Mouse (Mus musculus): ENCODE measurements at regions not wholly inside any gene's neighbourhood (a gene's known extent, or its start where the extent isn't known, plus 50 kb on each side); places are given as distances from the start of the nearest gene placed in this dataset.

DNA sequence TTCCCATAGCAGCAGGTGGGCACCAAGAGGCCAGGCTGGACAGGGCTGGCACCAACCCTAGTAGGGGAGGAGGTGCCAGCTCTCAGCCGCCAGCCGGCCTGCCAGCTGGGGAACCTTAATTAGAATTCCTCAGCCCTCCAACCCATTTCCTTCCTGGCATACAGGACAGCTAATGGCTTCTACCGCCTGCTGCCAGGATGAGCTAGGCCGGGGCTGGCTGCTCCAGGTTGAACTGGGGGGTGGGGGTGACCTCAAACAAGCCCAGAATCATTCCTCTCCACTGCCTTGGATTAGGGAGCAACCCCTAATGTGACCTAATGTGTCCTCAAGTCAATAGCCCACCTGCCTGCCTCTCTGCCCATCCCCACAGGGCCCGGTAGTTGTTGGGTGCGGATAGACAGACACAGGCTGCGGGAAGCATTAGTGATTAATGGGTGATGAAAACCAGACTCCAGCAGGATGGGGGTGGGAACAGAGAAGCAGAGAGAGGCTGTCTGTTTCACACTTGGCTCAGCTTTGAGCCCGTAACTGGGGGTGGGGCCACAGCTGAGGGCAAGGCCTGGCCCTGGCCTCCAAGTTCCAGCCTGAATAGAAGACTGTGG lies 105.9 kb downstream of the Zfp36l2 start:
- in situ Hi-C loops (cut with MboI; ENCODE audit: unreplicated experiment in 2 of 2): no loop called here

DNA sequence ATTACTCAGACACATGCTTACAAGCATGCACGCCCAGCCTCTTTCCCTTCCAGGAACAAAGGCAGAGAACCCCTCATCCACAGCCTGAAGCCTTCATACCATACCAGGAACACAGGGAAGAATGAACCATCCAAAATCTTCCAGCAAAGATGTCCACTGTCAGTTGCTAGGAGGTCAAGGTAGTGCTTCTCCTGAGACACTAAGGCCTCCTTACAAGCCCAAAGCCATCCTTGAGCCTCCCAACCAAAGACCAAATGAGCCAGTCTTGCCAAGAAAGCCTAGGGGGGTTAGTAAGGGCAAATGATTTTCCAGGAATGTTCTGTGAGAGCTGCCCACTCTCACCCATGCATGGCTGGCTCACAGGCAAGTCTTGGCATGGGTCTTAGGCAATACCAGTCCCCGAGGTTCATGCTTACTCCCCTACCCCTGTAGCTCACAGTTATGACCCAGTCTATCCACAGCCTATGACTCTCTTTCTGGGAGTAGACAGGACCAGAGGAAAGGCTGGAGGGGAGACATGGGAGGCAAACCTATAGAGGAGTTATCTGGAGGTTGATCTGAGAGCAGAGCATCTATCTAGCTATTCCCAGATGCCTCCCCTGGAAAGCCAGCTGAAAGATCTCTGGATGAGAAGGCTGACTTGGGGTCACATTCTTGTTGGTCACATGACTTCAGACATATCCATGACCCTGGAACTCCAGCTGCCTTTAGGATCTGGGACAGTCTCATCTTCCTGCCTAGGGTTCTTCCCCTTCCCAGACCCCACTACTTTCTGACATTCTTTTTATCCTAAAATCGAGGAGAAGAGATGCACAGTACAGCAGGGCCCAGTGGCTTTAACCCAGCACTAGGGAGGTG lies 112.4 kb downstream of the Zfp36l2 start:
- in situ Hi-C loops (cut with MboI; ENCODE audit: unreplicated experiment in 2 of 2): no loop called here

DNA sequence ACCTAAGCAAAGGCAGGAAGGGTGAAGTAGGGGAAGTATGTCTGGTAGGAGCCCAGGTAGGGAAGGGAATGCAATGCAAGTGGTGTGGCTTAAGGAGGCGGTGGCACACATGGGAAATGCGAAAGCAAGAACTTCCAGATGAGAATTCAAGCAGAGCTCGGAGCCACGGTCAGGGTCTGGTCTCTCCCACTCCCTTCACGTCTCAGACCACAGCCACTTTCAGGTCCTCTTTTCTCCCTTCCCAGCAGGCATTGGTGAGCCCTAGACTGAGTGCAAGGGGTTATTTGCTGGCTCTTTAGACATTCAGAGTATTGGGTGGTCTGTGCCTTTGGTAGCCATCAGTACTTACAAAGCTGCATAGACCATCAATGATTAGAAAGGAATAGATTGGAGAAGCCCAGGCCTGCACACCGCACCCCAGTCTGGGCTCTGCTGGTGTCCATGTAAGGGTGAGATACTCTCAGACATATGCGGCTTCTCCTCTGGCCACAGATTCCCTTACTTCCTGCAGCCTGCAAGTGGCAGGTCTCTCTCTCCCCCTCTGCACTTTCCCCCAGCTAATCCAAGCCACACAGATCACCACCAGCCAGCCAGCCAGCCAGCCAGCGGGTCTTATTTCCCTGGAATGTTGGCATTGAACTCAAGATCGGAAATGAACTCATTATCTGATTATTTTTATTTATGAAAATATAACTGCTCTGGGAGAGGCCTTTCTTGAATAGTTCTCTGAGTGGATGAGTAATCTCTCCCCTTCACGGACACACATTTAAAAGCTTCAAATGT lies 113.6 kb downstream of the Zfp36l2 start:
- in situ Hi-C loops (cut with MboI; ENCODE audit: unreplicated experiment in 2 of 2): no loop called here

DNA sequence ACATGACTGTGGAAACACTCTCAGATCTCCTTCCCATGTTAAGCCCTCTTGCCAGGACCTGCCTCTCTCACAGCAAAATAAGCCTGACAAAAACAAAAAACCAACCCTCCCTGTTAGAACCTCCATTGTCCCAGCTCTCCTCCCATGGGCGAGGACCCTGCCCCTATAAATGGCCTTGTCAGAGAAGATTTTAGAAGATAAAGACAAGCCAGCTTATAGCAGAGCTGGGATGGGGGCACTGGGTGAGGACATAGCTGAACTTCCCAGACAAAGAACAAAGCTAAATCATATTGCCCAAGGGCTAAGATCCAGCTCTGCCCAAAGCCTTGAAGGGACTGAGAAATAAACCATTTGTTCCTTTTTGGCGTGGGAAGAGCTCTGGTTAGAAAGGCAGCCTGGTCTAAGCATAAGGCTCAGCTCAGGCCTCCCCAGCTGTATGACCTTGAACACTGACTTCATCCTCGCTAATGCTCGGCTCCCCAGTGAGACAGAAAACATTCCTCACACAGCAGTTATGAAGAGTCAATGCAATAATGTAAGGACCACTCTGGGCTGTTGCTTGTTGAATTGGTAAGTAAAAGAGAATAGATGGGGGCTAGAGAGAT lies 115.2 kb downstream of the Zfp36l2 start:
- in situ Hi-C loops (cut with MboI; ENCODE audit: unreplicated experiment in 2 of 2): no loop called here

DNA sequence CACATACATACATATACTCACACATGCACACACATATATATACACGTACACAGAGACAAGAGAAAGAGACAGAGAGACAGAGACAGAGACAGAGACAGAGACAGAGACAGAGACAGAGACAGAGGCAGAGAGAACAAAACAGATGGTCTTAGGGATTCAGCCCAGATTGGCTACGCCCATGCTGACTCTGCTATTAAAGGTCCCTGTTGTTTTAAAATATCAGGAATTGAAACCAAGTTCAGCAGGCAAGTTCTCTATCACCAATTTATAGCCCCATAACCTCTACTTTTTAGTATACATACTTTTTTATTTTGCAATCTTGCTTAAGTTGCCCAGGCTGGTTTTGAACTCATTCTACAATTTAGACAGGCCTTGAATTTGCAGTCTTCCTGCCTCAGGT lies 115.9 kb downstream of the Zfp36l2 start:
- in situ Hi-C loops (cut with MboI; ENCODE audit: unreplicated experiment in 2 of 2): no loop called here

DNA sequence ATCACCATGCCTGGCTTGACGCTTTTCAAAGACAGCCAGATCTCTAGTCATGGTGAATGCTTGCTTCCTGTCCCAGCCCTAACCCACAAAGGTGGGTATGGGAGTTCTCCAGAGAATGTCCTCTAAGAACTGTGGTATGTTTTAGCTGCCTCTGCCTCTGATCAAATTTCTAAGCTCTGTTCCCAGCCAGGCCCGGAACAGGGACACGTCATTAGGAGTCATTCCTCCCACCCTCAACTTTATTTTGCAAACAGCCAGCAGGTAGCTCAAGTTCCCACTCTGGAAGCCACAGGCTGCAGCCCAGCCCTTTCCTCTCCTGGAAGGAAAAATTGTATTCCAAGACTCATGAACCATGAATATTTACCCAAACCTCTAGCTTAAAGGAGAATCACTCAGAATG lies 117.2 kb downstream of the Zfp36l2 start:
- in situ Hi-C loops (cut with MboI; ENCODE audit: unreplicated experiment in 2 of 2): no loop called here

DNA sequence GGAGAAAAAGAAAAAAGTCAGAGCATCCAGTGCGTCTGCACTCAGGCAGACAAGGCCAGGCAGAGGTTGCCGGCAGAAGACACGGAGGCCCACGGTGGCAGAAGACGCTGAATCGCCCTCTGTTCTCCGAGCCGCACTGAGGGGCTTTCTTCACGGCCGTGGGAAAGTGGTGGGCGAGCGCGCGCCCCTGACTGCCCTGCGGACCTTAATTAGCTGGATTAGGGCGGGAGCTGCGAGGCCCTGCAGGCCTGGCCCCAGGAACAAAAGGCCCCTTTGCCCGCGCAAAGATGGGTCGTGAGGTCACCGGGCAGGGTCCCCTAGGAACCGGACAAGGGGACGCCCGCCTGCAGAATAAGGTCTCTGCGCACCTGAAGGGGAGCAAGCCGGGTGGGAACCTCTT lies 120.6 kb downstream of the Zfp36l2 start:
- in situ Hi-C loops (cut with MboI; ENCODE audit: unreplicated experiment in 2 of 2): no loop called here

DNA sequence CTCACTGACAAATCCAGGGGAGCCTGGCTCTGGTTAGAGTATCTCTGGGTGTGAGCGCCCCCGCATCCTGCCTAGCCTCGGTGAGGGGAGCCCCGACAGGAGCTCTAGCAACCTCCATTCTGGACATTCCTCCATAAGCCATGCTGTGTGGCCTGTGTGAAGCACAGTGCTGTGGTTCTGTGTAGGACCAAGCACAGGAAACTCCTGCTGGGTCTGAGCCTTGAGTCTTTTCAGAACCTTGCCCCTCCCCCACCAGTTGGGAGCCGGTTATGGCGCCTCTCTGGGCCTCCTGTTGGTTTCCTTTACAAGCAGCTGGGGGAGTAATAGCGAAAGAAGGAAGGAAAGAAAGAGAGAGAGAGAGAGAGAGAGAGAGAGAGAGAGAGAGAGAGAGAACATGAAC lies 124.0 kb downstream of the Zfp36l2 start:
- in situ Hi-C loops (cut with MboI; ENCODE audit: unreplicated experiment in 2 of 2): no loop called here

DNA sequence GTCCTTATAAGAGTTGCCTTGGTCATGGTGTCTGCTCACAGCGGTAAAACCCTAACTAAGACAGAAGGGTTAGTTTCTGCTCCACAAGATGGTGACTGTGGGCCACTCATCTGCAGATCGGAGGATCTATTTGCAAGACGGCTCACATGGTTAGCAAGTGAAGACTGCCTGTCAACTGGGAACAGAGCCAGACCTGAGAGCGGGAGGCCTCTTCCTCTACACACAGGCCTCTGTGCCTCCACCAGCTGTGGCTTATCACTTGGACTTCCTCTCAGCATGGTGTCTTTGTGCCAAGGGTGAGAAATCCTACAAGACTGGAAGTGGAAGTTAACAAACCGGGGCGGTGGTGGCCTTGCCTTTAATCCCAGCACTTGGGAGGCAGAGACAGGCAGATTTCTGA lies 126.1 kb downstream of the Zfp36l2 start:
- in situ Hi-C loops (cut with MboI; ENCODE audit: unreplicated experiment in 2 of 2): no loop called here

DNA sequence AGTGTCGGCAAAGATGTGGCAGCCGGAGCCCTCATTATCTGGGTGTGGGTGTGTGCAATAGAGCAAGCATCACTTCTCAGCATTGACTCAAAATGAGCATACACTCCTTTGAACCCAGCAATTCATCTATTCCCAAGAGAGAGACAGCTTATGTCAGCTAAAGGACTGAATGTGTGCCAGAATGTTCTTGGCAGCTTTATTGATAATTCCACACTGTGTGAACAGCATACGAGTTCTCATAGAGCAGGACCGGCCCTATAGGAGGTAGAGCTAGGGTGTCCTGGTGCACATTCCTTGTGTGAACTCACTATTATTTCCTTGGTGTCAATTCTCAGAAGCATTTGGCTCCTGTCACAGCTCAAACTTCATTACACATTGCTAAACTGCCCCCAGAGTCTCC lies 131.3 kb downstream of the Zfp36l2 start:
- in situ Hi-C loops (cut with MboI; ENCODE audit: unreplicated experiment in 2 of 2): no loop called here

DNA sequence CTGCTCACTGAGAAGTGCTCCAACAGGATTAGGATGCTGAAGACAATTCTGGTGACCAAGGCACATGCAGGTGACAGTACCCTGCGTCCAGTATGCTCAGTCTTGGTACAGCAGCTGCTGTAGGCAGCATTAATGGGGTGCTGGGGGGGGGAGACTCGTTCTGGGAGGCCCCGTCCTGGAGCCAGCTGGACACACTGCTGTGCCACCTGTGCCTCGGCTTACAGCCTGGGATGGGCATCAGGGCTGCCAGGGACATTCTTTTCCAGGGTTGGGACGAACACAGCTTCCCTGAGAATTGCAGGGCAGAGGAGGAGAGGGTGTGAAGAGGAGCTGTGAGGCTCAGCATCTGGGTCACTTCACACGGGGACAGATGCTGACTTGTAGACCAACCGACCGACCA lies 135.3 kb downstream of the Zfp36l2 start:
- in situ Hi-C loops (cut with MboI; ENCODE audit: unreplicated experiment in 2 of 2): no loop called here

DNA sequence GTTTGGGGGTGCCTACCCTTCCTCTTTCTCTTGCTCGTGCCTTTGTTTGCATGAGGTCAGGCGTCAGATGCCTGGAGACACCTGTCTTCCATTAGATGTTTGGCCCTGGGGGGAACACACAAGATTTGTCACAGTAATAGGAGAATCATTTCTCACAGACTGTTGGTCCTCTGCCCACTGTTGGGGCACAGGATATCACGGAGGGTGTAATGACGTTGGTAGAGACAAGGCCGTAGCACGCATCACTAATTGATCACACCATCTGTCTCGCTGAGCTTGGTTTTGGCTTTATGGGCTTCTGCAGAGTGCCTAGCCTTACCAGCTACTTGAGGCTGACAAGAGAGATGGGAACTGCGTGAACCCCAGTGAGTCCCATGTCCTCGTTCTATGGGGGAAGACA lies 136.5 kb downstream of the Zfp36l2 start:
- in situ Hi-C loops (cut with MboI; ENCODE audit: unreplicated experiment in 2 of 2): no loop called here

DNA sequence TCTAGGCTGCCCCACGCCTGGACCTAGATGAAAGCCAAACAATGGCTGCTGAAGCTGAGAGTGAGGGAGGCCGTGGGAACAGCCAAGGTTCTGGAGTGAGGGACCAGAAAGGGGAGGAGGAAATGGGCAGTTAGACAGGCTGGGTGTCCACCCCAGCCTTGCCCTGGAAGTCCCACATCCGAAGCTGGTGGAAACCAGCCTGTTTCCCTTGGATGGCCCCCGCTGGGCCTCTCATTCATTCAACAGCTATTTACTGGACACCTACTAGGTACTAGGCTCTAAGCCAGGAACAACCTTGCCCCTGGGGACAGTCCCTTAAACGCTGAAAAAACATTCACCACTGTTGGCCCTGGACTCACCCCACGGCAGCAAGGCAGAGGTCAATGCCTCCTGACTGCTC lies 139.2 kb downstream of the Zfp36l2 start:
- in situ Hi-C loops (cut with MboI; ENCODE audit: unreplicated experiment in 2 of 2): loop anchor here in 1 of 2 experiments (10.0 kb wide), 1 partner anchor 46 kb away; no protein-coding TSS in a partner anchor

DNA sequence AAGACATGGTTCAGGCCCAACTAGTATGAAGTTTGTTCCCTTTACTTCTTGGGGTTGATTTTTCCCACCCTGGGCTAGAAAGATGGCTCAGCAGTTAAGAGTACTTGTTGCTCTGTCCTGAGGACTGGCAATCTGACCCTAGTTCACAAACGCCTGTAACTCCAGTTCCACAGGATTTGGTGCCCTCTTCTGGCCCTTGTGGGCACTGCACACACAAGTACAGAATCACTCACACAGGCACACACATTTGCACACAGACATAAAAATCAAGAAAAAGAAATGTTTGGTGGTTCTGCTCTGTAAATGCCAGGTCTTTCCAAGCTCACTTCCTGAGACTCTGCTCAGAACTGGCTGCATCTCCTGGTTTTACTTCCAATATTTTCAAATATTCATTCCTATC lies 140.2 kb downstream of the Zfp36l2 start:
- in situ Hi-C loops (cut with MboI; ENCODE audit: unreplicated experiment in 2 of 2): loop anchor here in 1 of 2 experiments (10.0 kb wide), 1 partner anchor 47 kb away; no protein-coding TSS in a partner anchor

DNA sequence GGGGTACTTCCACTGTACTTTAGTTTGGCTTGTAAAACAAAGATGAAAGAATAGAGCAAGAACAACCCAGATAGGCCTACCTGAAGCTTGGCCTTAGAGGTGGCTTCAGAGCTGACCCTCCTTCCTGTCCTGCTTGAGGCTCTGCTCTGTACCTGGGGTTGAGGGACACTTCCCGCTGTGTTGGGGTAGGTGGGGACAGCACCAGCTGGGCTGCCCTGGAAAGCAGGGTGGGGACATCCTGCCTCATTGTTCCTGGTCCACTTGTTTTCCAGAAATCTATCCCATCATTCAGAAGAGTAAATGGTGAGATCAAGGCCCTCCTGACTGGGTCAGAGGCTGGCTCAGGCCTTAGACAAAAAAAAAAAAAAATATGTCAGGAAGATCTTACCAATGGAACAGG lies 141.9 kb downstream of the Zfp36l2 start:
- in situ Hi-C loops (cut with MboI; ENCODE audit: unreplicated experiment in 2 of 2): loop anchor here in 1 of 2 experiments (10.0 kb wide), 1 partner anchor 49 kb away; no protein-coding TSS in a partner anchor

DNA sequence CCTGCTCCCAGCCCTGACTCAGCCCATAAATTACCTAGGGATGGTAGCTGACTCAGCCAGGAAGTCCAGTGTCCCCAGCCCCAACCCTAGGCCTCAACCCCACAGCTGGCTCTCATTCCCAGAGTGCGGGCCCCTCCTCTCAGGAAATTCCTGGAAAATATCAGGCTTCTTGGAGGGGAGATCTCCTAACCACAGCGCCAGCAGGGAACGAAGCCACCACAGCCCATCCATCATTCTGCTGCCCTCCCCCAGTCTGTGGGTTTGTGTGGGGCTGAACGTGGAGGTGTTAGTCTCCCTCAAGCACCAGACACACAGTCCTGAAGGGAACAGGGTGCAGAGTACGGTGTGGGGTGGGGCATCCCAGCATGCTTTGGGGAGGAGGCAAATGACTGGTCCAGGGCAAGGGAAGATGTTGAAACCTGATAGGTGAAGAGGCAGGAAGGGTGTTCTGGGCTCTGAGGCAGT lies 143.2 kb downstream of the Zfp36l2 start:
- in situ Hi-C loops (cut with MboI; ENCODE audit: unreplicated experiment in 2 of 2): loop anchor here in 1 of 2 experiments (10.0 kb wide), 1 partner anchor 50 kb away; no protein-coding TSS in a partner anchor

DNA sequence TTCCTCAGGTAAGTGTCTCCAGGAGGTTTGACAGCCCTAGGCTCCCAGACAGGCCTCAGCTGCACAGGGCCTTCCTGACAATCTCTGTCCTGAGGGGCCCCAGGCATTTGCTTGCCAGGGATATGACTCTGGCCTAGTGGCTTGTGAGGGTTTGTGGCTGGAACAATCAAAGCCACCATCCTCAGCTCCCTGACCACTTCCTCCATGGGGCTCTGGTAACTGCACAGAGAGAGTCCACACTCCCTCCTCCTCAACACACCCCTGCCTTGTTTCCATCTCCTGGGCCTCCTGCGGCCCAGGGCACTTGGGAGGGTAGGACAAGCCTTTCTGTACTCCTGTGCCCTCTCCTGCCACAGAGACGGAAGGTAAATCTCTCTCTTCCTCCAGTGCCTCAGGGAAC lies 144.6 kb downstream of the Zfp36l2 start:
- in situ Hi-C loops (cut with MboI; ENCODE audit: unreplicated experiment in 2 of 2): loop anchor here in 1 of 2 experiments (10.0 kb wide), 1 partner anchor 52 kb away; no protein-coding TSS in a partner anchor

DNA sequence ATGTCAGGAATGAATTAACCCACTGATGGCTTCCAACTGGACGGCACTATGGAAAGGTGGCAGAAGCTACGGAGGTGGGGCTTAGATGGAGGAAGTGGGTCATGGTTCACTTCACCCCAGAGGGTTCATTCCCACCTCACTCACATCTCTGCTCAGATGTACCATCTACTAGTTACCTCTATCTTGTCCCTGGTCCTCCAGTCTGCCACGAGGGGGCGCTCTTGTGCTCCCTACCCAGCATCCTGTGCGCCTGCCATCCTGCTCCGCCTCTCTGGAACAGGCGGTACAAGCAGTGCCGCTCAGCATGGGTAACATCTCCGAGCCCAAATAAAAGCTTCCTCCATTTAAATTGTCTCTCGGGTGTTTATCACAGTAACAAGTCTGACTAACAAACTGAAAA lies 148.3 kb downstream of the Zfp36l2 start:
- in situ Hi-C loops (cut with MboI; ENCODE audit: unreplicated experiment in 2 of 2): no loop called here

DNA sequence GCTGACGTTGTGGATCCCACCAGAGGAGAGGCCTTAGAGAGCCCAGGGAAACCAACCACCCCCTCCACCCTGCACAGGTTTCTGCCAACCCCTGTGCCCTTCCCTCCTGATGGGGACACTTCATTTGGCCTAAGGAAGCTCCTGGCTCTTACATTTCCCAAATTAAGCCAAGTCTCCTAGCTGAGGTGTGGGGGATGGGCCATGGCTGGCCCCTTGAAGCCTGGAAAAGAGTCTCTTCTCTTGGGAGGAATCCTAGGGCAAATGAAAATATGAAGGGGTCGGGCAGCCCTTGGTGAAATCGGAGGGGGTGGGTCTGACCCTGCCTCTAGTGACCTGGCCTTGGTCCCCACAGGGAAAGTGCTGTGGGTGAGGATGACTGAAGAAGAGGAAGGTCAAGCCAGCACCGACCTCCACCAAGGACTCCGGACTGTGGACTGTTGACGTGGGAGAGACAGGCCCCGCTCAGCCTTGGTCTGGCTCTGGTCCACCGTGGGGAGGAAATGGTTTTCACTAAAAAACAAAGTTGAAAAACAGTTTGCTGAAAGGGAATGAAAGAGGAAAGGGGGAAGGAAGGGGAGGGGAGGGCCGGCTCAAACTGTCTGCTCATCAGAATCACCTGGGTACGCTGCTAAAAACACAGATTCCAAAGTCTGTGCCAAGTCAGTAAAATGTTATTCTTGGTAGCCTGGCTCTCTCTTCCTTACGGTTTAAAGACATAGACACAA lies 150.0 kb downstream of the Zfp36l2 start:
- in situ Hi-C loops (cut with MboI; ENCODE audit: unreplicated experiment in 2 of 2): no loop called here

DNA sequence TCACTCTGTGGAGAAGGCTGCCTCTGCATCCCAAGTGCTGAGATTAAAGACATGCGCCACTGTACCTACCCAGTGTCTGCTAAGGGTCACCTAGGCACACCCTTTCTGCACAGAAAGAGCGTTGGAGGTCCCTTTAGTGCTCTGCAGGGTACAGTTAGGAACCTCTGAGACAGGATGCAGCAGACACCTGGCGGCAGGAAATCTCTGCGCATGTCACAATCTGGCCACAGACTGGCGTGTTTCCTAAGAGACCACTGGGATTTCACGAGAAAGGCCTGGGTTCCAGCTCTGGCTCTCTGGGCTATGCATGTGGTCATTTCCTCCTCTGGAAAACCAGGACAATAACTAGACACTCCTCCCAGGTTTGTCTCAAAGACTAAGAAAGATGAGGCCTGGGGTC lies 151.7 kb downstream of the Zfp36l2 start:
- in situ Hi-C loops (cut with MboI; ENCODE audit: unreplicated experiment in 2 of 2): no loop called here

Measured in v-Abl transformed pro-B cells (cell line).